Mouse (Mus musculus): Measurements from ENCODE around the gene G6pc2. TPM values are rescaled to one million over a fixed set of nuclear protein-coding genes. Genes with fewer than 3 reads are reported as not detected.

Gene G6pc2
- not detected for polyA plus RNA-seq (2017; shearing (Covaris generic))

DNA sequence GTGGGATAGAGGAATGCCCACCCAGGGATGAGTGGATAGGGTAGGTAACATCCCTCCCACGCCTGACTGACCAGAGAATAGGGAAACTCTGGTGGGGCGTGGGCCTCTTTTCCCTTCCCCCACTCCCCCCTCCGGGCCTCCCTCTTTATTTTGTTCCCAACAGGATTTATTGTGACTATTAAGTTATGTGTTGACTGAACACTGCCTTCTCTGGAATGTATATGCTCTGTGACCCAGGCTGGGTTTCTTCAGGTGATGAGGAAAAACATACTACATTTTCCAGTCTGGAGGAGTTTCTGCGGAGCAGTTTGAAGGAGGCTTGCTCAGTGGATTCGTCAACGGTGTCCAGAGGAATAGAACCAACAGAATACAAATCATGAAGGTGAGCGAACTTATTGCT lies at the start of gene G6pc2:
TSS of gene G6pc2 (plus strand) at position 301 of the 400 bp plus-strand sequence.
- ATAC-seq: no peak

DNA sequence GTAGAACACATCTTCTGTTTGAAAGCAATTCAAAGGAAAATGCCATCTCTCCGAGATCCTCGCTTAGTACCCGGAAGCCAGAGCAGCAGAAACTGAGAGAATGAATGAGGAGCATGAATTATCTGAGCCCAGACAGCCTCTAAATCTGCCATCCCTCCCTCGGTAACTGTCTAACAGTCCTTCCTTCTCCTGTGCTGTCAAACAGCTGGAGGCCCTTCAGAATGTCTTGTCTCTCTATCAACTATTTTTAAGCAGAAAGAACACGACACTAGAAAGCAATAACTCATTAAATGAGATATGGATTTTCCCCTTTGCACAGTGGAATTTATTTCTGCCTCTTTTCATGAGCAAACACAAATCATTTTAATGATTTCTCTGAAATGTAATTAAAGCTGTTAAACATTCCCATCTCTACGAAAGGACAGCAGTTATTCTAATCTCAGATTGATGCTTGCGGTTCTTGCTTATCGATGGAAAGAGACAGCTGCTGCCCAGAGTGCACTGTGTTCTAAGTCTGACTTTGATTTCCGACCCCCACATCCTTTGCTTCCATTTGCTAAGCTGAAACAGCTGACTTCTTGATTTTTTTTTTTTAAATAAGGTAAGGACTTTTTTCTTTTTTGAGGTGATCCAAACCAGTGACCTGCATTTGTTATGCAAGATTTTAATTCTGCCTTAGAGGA lies 40.3 kb upstream of the G6pc2 start:
- ATAC-seq: no peak

DNA sequence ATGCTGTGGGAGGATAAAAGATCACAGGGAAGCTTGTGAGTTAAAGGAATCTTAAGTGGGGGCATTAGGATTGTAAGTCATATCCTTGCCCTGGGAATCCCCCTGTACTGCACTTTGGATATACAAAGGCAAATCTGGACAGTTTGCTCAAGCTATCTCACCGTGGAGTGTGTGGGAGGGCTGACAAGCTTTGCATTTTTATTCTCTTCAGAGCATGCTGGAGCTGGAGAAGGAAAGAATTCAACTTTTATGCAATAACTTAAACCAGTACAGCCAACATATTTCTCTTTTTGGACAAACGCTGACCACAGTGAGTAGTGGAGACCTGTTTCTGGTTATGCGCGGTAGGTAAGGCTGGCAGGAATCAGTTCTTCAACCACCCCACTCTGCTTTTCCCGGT lies 35.6 kb upstream of the G6pc2 start:
- no peak for ATAC-seq

DNA sequence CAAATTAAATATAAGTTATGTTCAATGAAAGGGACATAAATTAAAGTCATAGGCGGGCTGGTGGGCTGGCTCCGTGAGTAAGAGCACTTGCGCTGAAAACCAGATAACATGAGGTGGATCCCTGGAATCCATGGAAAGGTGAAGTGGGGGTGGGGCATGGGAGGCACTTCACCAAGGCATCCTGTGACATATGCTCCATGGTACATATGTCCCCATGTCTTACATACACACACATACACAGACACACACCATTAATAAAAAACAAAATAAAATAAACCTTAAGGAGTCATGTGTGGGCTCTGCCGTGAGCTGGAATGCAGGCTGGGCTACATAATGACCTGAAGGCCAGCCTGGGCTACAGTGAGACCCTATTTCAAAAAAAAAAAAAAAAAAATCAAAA lies 31.2 kb upstream of the G6pc2 start:
- ATAC-seq: no peak

DNA sequence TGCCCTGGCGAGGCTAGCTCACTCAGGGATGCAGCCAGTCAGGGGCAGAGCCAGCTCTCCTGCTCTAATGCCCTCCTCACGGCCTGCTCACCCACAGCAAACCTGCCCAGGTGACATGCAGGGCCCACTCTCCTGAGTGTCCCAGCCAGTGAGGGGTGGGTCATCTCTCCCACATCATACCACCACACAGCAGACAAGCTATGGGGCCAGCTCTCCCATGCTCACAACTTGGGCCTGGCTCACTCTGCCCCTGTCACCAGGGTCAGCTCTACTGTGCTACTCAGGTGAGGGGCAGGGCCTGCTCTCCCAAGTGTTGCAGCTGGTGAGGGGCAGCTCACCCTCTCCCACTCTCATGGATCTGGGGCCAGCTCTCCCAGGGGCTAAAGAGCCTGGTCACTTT lies 22.9 kb upstream of the G6pc2 start:
- ATAC-seq: no peak

DNA sequence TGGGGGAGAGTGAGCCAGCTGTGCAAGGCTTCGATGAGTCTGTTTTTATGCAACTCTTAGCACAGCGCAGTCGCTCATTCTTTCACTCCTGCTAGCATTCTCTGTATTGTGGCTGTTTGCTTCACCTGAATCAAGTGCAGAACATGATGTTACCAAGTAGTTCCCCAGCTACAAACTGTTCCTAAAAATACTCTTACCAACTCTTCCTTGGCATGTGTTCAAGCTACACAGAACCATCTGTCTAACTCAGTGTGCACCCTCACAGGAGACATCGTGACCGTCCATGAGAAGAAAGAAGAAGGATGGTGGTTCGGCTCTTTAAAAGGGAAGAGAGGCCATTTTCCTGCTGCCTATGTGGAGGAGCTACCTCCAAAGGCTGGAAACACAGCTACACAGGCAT lies 22.1 kb upstream of the G6pc2 start:
- ATAC-seq: no peak

DNA sequence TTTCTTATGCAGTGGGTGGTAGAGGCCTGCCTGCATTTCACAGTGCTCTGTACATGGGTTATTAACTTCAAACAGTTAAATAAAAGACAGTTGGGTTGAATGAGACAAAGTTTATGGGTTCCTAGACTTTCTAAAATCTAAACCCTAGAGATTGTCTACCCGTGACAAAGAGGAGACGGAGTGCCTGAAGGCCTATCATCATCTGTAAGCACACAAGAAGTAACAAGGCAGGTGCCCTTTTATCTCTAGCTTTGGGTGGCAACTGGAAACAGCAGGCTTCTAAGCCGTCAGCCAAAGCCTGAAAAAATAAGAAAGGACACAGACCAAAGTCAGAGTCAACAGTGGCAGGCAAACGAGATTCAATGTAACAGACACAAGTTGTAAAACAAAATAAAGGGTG lies 21.7 kb upstream of the G6pc2 start:
- ATAC-seq: no peak

DNA sequence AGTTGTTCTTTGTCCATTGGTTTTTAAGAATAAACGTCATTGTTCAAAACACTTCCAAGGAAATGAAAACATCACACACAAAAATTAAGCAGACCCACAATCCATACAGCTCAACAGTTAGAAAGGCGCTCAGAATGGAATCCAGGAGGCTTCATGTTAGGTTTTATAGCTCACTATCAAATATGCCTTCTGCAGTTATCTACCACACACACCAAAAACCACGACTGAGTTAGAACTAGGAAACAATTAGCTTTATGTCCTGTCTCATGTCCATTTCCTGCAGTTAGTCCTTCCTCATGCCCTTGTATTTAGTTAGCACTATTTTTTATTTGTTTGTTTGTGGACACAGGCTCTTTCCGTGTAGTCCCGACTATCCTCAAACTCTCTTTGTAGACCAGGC lies 19.8 kb upstream of the G6pc2 start:
- ATAC-seq: no peak

DNA sequence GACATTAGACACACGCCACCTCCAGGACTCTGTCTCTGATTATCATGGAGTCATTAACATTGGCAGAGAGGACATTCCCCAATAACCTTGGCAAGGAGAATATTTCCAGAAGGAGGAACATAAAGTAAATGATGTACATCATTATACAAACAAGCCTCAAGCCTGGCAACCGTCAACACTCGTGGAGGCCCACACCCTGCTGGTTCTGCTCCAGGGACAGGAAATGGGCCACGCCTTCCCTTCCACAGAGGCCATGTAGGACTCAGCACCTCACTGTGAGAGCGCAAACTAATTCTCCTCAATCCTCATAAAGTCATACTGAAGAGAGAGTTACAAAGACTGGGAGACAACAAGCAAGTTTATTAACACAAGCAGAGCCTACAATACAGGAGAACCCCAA lies 17.3 kb upstream of the G6pc2 start:
- ATAC-seq: no peak

DNA sequence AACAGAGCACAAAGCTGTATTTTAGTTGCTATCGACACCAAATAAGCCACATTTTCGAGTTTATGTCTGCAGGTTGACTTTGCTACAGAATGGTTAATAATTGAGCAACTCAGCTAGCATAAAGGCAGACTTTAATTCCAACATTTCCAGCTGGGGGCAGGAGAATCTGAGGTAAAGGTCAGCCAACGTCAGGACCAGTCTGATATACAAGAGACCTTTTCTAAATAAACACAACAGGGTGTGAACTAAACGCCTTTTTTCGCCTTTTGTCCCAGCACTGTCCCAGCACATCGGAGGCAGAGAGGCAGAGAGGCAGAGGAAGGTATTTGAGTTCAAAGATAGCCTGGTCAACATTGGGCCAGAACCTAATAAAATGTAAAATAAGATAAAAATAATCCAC lies 5.7 kb upstream of the G6pc2 start:
- ATAC-seq: no peak

DNA sequence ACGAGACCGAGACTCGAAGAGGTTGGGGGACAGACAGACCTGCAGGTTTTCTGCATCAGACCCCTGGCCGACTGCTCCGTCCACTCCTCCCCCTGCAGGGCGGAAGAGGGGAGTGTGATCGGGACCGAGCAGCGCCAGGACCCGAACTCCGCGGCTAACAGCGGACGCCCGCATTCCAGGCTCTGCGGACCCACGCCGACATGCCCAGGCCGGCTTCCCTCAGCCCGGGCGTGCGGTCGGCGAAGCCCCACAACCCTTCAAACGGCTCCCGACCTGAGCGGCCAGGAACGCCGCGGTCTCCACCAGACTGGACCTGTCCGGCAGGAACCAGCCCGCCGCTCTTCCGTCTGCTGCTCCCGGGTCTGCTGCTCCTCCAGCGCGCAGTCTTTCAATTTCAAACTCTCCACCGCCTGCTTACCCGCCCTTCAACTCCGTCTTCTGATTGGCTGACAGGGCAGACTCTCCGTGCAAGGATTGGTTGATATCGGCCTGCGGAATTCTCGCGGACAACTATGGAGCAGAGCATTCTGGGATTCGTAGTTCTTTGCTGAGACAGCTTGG lies 5.0 kb upstream of the G6pc2 start, which contains the start of gene Spc25:
TSS of gene Spc25 (minus strand) at position 404 of the 561 bp plus-strand sequence.
- peak; percentile 100 for ATAC-seq

DNA sequence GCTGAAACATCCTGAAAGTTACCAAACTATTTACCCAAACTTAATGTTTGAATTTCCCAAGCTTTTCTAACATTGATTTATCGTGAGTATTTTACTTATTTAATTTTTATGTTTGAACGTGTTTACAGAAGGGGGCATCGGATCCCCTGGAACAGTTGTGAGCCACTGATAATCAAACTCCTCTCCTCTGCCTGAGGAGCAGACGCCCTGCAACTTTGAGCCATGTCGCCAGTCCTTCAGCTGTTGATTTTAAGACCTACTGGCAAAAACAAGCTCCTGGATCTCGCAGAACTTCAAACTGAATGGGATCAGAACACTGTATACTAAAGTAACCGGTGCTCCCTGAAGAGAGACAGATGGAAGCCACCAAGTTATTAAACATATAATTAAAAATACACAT lies 4.3 kb upstream of the G6pc2 start:
- no peak for ATAC-seq

DNA sequence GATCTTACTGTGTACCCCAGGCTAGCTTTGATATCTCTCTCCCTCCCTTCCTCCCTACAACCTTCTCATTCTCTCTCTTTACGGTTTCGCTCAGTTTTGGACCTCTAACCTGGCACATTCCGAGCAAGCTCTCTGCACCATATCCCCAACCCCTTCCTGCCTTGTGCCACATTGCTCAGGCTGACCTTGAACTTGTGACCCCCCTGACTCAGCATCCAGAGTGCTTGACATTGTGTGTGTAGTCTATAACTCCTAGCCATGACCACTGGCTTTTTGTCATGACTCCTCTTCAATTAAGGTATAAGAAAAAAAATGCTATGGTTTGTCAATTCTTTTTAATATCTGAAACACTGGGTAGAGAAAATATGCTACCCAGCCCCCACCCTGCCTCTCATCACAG lies 1.2 kb upstream of the G6pc2 start:
- ATAC-seq: no peak

DNA sequence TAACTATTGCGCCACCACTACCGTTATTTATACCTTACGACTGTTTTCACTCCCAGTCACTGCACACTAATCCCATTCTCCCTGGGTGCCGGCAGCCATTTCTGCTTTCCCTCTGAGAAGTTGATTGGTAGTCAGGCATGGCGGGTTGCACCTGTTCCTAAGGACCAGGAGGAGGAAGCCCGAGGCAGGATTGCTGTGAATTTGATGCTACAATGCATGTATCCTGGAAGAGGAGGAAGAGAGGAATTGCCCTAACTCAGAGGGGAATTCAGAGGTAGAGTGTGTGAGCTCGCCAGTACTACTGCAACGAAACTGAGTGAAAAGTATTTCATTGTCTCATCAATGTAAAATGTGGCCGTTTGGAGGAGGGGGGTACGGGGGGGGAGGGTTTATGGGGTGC lies 1.8 kb downstream of the G6pc2 start:
- ATAC-seq: no peak

DNA sequence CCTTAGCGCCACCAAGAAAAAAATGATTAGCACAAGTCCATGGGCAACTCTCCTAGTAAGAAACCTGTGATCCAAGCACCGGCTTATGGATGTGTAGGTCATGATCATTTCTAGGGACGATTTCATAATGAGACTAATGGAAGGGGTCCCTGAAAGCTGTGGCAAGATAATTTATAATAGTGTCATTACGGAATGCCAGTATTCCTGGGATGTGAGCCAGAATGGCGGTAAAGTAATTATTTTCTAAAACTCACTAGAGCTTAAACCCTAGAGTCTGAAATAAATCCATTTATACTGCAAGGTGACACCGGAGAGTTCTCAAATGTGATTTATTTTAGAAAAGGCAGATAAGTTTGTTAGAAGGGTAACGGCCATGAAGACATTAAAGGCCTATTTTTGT lies 4.4 kb downstream of the G6pc2 start:
- ATAC-seq: no peak

DNA sequence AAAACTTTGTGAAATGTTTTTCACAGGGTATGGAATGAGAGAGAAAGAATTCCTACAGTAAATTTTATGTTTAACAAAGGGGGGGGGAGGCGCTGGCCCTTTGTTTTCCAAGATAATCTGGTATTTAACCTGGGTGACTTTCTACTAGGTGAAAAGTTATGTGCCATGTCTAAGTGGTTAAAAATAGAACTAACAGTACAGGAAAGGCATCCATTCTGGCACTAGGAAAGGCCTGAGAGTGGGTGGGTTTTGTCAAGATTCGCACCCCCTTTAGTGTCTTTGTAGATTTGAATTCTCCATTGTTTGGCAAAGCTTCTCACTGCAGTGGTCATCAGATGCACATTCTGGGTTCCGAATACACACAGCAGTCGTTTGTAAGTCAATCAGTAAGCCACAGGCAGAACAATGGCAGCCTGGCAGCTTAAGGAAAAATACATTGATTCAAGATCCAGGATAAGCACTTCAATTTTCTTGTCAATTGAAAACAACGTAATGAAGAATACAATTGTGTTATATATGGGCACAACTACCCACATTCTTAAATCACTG lies 11.1 kb downstream of the G6pc2 start:
- ATAC-seq: no peak

DNA sequence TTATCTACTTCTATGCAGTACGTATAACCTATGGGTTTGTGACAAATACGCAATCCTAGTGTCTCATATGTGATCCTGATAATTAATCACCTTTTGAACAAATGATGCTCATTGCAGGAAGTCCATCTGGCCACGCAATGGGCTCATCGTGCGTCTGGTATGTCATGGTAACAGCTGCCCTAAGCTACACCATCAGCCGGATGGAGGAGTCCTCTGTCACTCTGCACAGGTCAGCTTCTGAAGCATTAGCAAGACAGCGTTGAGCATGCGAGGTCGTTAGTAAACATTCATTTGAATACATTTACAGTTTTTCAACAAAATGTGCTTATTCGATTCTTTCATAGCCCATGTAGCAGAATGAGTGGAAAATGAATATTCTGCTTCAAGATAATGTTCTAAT lies 11.9 kb downstream of the G6pc2 start:
- no peak for ATAC-seq

DNA sequence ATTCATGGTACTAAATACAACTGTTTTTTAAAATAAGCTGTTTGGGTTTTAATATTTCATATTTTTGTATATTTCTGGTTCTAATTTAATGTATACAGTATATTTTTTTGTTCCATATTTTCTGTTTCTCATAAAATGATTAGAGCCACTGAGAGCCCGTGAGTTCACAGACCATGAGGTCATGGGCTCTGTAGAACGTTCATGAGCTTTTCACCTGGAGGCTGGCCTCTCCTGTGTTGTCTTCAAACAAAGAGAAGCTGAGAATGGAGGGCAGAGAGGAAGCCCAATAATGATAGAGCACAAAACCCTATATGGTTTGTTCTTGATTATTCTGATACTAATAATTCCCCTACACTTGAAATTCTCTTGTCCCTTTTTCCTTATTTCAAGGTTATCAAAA lies 13.9 kb downstream of the G6pc2 start:
- no peak for ATAC-seq

DNA sequence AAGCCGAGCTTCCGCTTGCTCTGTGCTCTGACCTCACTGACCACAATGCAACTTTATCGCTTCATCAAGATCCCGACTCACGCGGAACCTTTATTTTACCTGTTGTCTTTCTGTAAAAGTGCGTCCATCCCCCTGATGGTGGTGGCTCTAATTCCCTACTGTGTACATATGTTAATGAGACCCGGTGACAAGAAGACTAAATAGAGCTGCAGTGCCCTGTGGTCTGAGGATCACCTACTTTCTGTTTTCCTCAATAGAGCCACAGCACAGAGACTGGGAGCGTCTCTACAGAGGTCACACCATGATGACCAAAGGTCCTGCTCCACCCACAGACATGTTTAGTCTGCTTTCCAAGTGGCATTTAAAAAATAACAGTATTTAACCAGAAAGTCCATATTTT lies 16.0 kb downstream of the G6pc2 start:
- ATAC-seq: no peak

DNA sequence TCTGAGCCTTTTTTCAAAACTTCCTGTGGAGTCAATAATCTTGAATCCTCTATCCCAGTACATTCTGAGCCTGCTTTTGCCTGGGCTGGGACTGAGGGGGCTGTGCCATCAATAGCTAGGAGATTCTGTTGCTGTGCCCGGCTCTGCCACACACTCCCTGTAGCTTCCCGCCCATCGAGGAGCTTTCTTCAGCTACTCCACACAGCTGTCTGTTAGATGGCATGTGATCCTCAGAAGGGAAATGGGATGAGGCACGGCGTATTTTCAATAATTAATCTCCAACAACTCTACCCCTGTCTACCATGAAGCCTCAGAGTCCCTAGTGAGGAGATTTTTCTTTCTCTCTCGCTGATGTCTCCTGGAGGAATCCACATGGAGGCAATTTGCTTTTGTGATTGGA lies 17.8 kb downstream of the G6pc2 start:
- no peak for ATAC-seq

DNA sequence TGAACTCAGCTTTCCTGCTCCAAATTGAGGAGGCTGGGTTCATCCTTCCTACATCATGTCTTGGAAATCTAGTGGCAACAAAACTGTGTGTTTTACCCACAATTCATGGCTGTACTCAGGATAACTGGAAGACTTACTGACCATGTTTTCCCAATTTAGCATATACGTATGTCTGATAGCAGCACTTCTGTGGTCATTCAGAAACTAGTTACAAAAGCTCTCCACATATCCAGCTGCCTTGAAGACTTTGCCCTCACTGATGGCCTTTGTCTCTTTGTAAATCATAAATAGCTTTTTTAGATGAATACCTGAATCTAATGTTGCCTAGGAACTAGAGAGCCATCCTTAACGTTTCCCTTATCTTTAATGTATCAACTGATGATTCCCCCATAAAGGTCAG lies 19.3 kb downstream of the G6pc2 start:
- no peak for ATAC-seq

DNA sequence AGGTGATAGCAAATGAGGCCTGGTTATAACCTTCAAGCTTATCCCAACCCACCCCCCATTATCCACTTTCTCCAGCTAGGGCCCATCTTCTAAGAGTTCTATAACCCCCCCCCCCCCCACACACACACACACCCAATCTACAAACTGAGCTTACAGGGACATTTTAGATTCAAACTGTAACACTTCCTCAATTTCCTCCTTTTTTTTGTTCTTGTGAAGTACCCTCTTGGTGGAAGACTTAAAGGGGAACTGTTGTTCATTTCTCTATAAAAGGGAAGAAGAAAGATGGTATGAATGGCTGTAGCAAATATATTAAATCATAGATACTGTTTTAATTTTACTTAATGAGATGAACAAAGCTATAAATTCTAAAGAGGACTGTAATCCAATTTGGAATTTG lies 21.2 kb downstream of the G6pc2 start:
- ATAC-seq: no peak

DNA sequence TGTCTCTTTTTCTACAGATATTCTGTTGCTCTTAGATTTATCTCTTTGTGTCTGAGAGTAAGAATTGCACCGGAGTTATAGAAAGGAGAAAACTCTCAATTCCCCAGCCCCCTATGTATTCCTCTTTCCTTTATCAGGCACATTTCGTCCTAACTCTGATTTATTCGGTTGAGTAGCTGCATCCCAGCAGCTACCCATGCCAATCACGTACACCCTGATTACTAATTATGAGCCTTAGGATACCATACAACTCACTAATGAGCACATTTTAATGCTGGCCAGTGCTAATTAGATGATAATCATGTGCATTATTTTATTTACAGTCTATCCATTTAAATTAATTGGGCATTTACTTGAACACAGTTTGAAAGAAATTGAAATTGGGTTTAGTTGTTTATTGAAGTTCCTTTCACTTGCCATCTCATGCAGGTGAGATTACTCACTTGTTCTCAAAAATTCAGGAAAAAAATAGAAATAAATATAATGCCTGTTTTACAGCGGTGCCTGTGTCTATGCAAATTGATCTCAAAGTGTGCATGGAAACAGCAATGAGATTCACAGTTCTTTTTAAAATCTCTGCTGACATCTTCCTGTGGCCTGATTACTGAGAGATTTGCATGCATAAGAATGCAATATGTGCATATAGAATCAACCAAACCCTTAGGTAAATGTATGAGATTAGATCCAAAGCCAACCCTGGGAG lies 24.3 kb downstream of the G6pc2 start:
- no peak for ATAC-seq

DNA sequence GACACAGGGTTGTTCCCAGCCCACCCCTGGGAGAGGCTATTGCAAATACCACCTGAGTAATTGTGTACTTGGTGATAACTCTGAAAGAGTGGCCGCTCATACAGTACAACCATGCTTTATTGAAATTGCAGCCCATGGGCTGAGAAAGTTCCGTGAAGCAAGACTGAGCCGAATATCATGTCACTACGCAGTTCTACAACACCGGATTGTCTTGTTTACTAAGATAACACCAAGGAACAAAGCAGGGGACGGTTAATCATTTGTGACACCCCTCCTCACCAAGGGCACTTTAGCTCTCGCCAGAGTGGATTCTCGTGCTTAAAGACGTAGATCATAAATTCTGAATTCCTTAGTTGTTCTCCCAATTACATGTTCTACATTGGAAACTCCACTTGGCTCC lies 28.4 kb downstream of the G6pc2 start:
- no peak for ATAC-seq
